Mouse (Mus musculus) Muller cell, postnatal 12 days (primary cell): ENCODE results near the gene Pirb.
"Not testable (repeated sequence)": the region's sequence is repeated elsewhere in the genome, so short reads cannot be mapped to it uniquely, and the experiment has no call there.

Experiments
- DNase-seq: peaks from one replicate; pipeline ENCODE4 v3.0.0-alpha.2; 2015; ENCODE audit errors: inconsistent ontology term

Pirb gene

GRCm38 (mm10) chr7:3720268-3720667, at the start of gene Pirb:
Gene Pirb, minus strand, starts transcription at chr7:3720391.
- DNase-seq: not testable (repeated sequence)

GRCm38 (mm10) chr7:3732675-3733074, 12.5 kb upstream of the Pirb start:
- not testable (repeated sequence) for DNase-seq

GRCm38 (mm10) chr7:3725459-3725858, 5.3 kb upstream of the Pirb start:
- DNase-seq: not testable (repeated sequence)

- DNase-seq: no peak
Observed at GRCm38 (mm10) chr7:3715249-3715648, 4.9 kb downstream of the Pirb start.

- DNase-seq: peak; percentile 29
Observed at GRCm38 (mm10) chr7:3712264-3712942, 7.8 kb downstream of the Pirb start.

GRCm38 (mm10) chr7:3709000-3709399, 11.2 kb downstream of the Pirb start:
- DNase-seq: no peak

- not testable (repeated sequence) for DNase-seq
Observed at GRCm38 (mm10) chr7:3708447-3708980, 11.7 kb downstream of the Pirb start.

- DNase-seq: no peak
Observed at GRCm38 (mm10) chr7:3707568-3708413, 12.4 kb downstream of the Pirb start.

- no peak for DNase-seq
Observed at GRCm38 (mm10) chr7:3707027-3707426, 13.2 kb downstream of the Pirb start.

- no peak for DNase-seq
Observed at GRCm38 (mm10) chr7:3706343-3706934, 13.8 kb downstream of the Pirb start.

- DNase-seq: no peak
Observed at GRCm38 (mm10) chr7:3705911-3706310, 14.3 kb downstream of the Pirb start.

- not testable (repeated sequence) for DNase-seq
Observed at GRCm38 (mm10) chr7:3705461-3705860, 14.7 kb downstream of the Pirb start.

GRCm38 (mm10) chr7:3704475-3704874, 15.7 kb downstream of the Pirb start:
- no peak for DNase-seq

- peak; percentile 93 for DNase-seq
Observed at GRCm38 (mm10) chr7:3703879-3704441, 16.2 kb downstream of the Pirb start, which contains the start of gene Rps9. Gene Rps9, plus strand, starts transcription at chr7:3703993.

GRCm38 (mm10) chr7:3703148-3703878, 16.9 kb downstream of the Pirb start:
- no peak for DNase-seq

GRCm38 (mm10) chr7:3698471-3698870, 21.7 kb downstream of the Pirb start:
- no peak for DNase-seq

- not testable (repeated sequence) for DNase-seq
Observed at GRCm38 (mm10) chr7:3694949-3695305, 25.3 kb downstream of the Pirb start.

GRCm38 (mm10) chr7:3694076-3694948, 25.9 kb downstream of the Pirb start:
- peak; percentile 93 for DNase-seq

- DNase-seq: no peak
Observed at GRCm38 (mm10) chr7:3693809-3694075, 26.4 kb downstream of the Pirb start.

- peak; percentile 96 for DNase-seq
Observed at GRCm38 (mm10) chr7:3692987-3693808, 27.0 kb downstream of the Pirb start, which contains the start of gene Mboat7. Gene Mboat7, minus strand, starts transcription at chr7:3693523.
